Mouse (Mus musculus) midbrain, embryonic 16.5 days (tissue): ENCODE measurements at regions not wholly inside any gene's neighbourhood (a gene's known extent, or its start where the extent isn't known, plus 50 kb on each side); places are given as distances from the start of the nearest gene placed in this dataset.

ENCODE experiments used
- ATAC-seq: fragments of 200-750 bp; cut with Nextera tagmentation; 2 replicates; pipeline ENCODE4 v1.8.0; 2017; ENCODE audit warnings: moderate TSS enrichment
- H3K27ac ChIP-seq: fragments of 300-500 bp; sonication (generic); 2 replicates; pipeline ENCODE4 v1.5.1; 2014; ENCODE audit warnings: mild to moderate bottlenecking, low read length, mixed read lengths
- H3K27me3 ChIP-seq: fragments of 300-500 bp; sonication (generic); 2 replicates; pipeline ENCODE4 v1.6.1; 2014; ENCODE audit warnings: low read depth, low read length, mixed read lengths; ENCODE audit not compliant: control insufficient read depth, insufficient read depth
- H3K36me3 ChIP-seq: fragments of 300-500 bp; sonication (generic); 2 replicates; pipeline ENCODE4 v1.6.1; 2014; ENCODE audit warnings: mild to moderate bottlenecking, low read length, moderate library complexity, mixed read lengths; ENCODE audit not compliant: control insufficient read depth, insufficient read depth
- H3K4me1 ChIP-seq: fragments of 300-500 bp; sonication (generic); 2 replicates; pipeline ENCODE4 v1.6.1; 2014; ENCODE audit warnings: mild to moderate bottlenecking, low read length, mixed read lengths; ENCODE audit not compliant: control insufficient read depth, insufficient read depth
- H3K4me2 ChIP-seq: fragments of 300-500 bp; sonication (generic); 2 replicates; pipeline ENCODE4 v1.6.1; 2014; ENCODE audit warnings: mild to moderate bottlenecking, low read length, mixed read lengths
- H3K4me3 ChIP-seq: fragments of 300-500 bp; sonication (generic); 2 replicates; pipeline ENCODE4 v1.5.1; 2014; ENCODE audit warnings: low read depth, mild to moderate bottlenecking, low read length, moderate library complexity, mixed read lengths
- H3K9ac ChIP-seq: fragments of 300-500 bp; sonication (generic); 2 replicates; pipeline ENCODE4 v1.6.1; 2014; ENCODE audit warnings: low read depth, low read length, mixed read lengths
- H3K9me3 ChIP-seq: fragments of 300-500 bp; sonication (generic); replicated peaks from 2 replicates; pipeline ENCODE4 v1.6.1; 2014; ENCODE audit warnings: mild to moderate bottlenecking, low read length, mixed read lengths; ENCODE audit not compliant: control insufficient read depth, poor library complexity, severe bottlenecking
- WGBS: fragments of 180-500 bp; shearing (Covaris S2); extraction: QIAGEN DNeasy Blood & Tissue Kit; methylation state at CpG from one replicate; pipeline ENCODE4 v1.1.7; 2014; 5-methylcytosine and 5-hydroxymethylcytosine counted together

- Histone ChIP-seq H3K36me3 (no peaks in the 10 kb centered on the region), H3K4me1 (no peaks in the 10 kb centered on the region), H3K27ac (no peak overlapping the region), H3K27me3 (no peaks in the 10 kb centered on the region), H3K9me3 (no peaks in the 10 kb centered on the region), H3K4me3 (no peak overlapping the region), H3K9ac (no peak overlapping the region), H3K4me2 (no peak overlapping the region)
- 70% methylated on average over 7 of the region's 7 CpGs for WGBS
- no peak for ATAC-seq
These were observed 51.8 kb downstream of the Gm5426 start for GRCm38 (mm10) chr10:96188168-96188567.

DNA sequence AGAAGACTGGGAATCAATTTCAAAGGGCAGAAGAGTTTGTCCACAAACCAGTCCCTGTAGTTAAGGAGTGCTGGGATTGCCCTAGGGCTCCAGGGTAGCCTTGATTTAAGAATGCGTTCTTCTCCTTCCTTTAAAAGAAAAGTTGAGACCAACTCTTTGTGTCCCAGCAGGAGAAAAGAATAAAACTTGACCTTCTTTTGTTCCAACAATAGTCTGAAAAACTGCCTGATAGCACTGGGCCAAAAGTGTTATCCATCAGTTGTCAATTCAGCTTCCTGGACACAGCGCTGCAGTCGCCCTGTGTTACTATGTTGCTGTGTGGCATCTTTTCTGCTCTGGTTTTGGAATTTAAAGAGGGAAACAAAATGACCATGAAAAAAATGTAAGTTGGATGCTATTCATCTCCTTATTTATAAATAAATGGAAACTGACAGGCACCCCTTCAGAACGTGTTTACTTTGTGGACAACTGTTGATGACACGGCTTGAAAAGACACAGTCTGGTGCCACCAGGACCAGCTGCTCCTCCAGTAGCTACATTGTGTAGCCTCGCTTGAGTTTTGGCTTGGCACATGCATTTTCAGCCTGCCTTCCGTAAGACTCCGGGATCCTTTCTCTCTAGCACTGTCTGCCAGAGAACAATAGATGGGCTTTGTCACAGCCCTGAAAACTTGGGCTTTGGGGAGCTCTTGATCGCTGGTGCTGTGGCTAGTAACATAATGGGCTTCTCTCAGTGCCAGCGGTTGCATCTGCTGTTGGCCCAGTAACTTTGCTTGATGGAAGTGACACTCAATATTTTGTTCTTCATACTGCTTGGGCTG, 54.0 kb downstream of the Gm5426 start:
- ATAC-seq, result peak; percentile 60
- no peak overlapping the region for H3K4me2 ChIP-seq
- H3K4me1 ChIP-seq, result no peaks in the 10 kb centered on the region
- WGBS, result 30% methylated on average over 10 of the region's 10 CpGs
- H3K4me3 ChIP-seq, result no peak overlapping the region
- H3K27me3 ChIP-seq, result no peaks in the 10 kb centered on the region
- no peak overlapping the region for H3K9ac ChIP-seq
- H3K36me3 ChIP-seq, result no peaks in the 10 kb centered on the region
- H3K9me3 ChIP-seq, result no peaks in the 10 kb centered on the region
- no peak overlapping the region for H3K27ac ChIP-seq

- WGBS, result 71% methylated on average over 27 of the region's 27 CpGs
- Histone ChIP-seq H3K9ac (no peak overlapping the region), H3K9me3 (no peaks in the 10 kb centered on the region), H3K4me1 (no peaks in the 10 kb centered on the region), H3K36me3 (no peaks in the 10 kb centered on the region), H3K27ac (no peak overlapping the region), H3K4me2 (no peak overlapping the region), H3K4me3 (no peak overlapping the region), H3K27me3 (no peaks in the 10 kb centered on the region)
- ATAC-seq, result no peak
These were observed 64.7 kb downstream of the Gm5426 start for GRCm38 (mm10) chr10:96200932-96201641.

- Histone ChIP-seq H3K9ac (no peak overlapping the region), H3K4me2 (no peak overlapping the region), H3K4me3 (no peak overlapping the region), H3K36me3 (no peaks in the 10 kb centered on the region), H3K4me1 (no peaks in the 10 kb centered on the region), H3K9me3 (no peaks in the 10 kb centered on the region), H3K27ac (no peak overlapping the region), H3K27me3 (no peaks in the 10 kb centered on the region)
- 73% methylated on average over 6 of the region's 6 CpGs for WGBS
- ATAC-seq, result no peak
These were observed 65.5 kb downstream of the Gm5426 start for GRCm38 (mm10) chr10:96201891-96202290.

GRCm38 (mm10) chr10:96202871-96203270, 66.5 kb downstream of the Gm5426 start:
- Histone ChIP-seq H3K4me3 (no peak overlapping the region), H3K9ac (no peak overlapping the region), H3K4me2 (no peak overlapping the region), H3K36me3 (no peaks in the 10 kb centered on the region), H3K9me3 (no peaks in the 10 kb centered on the region), H3K27ac (no peak overlapping the region), H3K4me1 (no peaks in the 10 kb centered on the region), H3K27me3 (no peaks in the 10 kb centered on the region)
- ATAC-seq, result no peak

GRCm38 (mm10) chr10:96204198-96204597, 67.8 kb downstream of the Gm5426 start:
- H3K9me3 ChIP-seq, result no peaks in the 10 kb centered on the region
- 93% methylated on average over 5 of the region's 5 CpGs for WGBS

DNA sequence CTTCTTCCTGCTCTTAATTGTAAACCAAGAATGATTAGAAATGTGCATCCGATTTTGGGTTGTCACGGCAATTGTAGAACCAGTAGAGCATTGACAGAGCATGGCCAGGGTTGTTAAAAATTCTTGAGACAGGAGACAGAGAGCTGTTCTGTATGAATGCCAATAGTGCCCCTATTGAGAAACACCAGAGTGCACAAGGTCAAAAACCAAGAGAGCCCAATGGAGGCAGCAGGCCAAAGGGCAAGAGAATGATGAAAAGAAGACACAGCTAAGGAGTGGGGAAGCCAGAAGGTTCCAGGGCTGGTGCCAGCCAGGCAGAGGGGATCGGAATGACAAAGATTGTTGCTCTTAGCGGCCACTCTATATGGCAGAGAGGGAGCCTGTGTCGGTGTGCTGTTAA, 72.8 kb downstream of the Gm5426 start:
- Histone ChIP-seq H3K4me3 (no peak overlapping the region), H3K9ac (no peak overlapping the region), H3K36me3 (no peaks in the 10 kb centered on the region), H3K27me3 (no peaks in the 10 kb centered on the region), H3K9me3 (no peaks in the 10 kb centered on the region), H3K4me2 (no peak overlapping the region), H3K27ac (no peak overlapping the region), H3K4me1 (peaks cover 2% of the 10 kb centered on the region; the same call in 1 of the 2 replicates)
- no peak for ATAC-seq
- WGBS, result 81% methylated on average over 5 of the region's 5 CpGs

More at GRCm38 (mm10) chr10:96204198-96204597, 67.8 kb downstream of the Gm5426 start:
- Histone ChIP-seq H3K4me3 (no peak overlapping the region), H3K27ac (no peak overlapping the region), H3K36me3 (no peaks in the 10 kb centered on the region), H3K4me2 (no peak overlapping the region), H3K9ac (no peak overlapping the region), H3K27me3 (no peaks in the 10 kb centered on the region), H3K4me1 (no peaks in the 10 kb centered on the region)
- no peak for ATAC-seq

- H3K27me3 ChIP-seq, result no peaks in the 10 kb centered on the region
- no peak overlapping the region for H3K9ac ChIP-seq
- no peak overlapping the region for H3K27ac ChIP-seq
- WGBS, result 74% methylated on average over 7 of the region's 7 CpGs
- no peaks in the 10 kb centered on the region for H3K36me3 ChIP-seq
- H3K4me1 ChIP-seq, result peaks cover 3% of the 10 kb centered on the region; the same call in 1 of the 2 replicates
- no peaks in the 10 kb centered on the region for H3K9me3 ChIP-seq
- no peak overlapping the region for H3K4me3 ChIP-seq
- no peak overlapping the region for H3K4me2 ChIP-seq
- no peak for ATAC-seq
These were observed 74.8 kb downstream of the Gm5426 start for GRCm38 (mm10) chr10:96211189-96211588.

GRCm38 (mm10) chr10:96213876-96214275, 77.5 kb downstream of the Gm5426 start:
- ATAC-seq, result peak; percentile 93
- H3K4me3 ChIP-seq, result no peak overlapping the region
- peaks cover 3% of the 10 kb centered on the region; the same call in 1 of the 2 replicates for H3K4me1 ChIP-seq
- peak overlapping the region; percentile 69 for H3K27ac ChIP-seq
- 1% methylated on average over 10 of the region's 10 CpGs for WGBS
- no peak overlapping the region for H3K9ac ChIP-seq
- H3K27me3 ChIP-seq, result no peaks in the 10 kb centered on the region
- H3K9me3 ChIP-seq, result no peaks in the 10 kb centered on the region
- no peak overlapping the region for H3K4me2 ChIP-seq
- H3K36me3 ChIP-seq, result no peaks in the 10 kb centered on the region
